ENCODE assay signal across 14 mouse cellular contexts in the genomic region with DNA sequence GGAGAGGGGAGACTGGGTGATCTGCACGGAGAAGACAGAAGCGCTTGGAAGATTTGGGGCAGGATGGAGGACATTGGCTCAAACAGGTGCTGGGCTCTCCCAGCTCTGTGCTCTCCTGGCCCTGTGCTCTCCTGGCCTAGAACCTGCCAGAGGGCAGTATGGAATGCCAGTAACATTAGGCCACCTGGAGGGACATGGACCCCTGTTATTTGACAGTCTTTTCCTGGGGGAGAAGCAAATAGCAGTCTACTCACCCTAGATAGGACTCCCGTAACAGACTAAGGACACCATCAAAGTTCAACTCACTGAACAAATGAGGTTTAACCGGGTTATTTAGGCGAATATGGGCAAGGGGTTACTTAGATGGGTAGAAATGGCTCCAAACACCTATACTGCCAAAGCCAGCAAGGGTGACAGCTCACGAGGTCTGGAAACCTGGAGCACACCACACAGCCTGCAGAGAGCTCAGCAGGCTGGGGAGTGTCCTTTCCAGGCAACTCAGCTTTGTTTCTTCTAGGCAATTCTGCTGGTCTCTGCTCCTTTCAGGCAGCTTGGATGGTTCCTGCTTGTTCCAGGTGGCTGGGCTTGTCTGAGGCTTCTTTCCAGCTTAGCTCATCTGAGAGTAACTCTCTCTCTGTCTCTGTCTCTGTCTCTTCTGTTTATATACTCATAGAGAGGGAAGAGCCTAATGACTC.
DNase-seq lines count a peak whose midpoint lies in the region; ATAC-seq and TF ChIP-seq lines count a peak whose summit lies in the region.
"Had no signal": no experiment of that assay in that cellular context is flagged by ENCODE, and none has a peak within 500 bp of the region (broad histone marks: within the 10 kb centered on the region; RNA-seq: fewer than 3 reads in every experiment).

No protein-coding gene starts in this region.

- H3K4me2 ChIP-seq in hindbrain, embryonic 15.5 days: no peak overlapping the region
- no peak overlapping the region for H3K4me2 ChIP-seq in hindbrain, embryonic 12.5 days (replicated peaks)
- peak overlapping the region; percentile 13 for H3K4me2 ChIP-seq in forebrain, embryonic 16.5 days (ENCODE audit: low read length)
- no peak overlapping the region for H3K4me2 ChIP-seq in intestine, postnatal 0 days (replicated peaks; ENCODE audit: low read depth)
- H3K4me2 ChIP-seq: liver, embryonic 12.5 days had no signal

- ATAC-seq in hindbrain, embryonic 15.5 days (ENCODE audit: low FRiP score, low read depth): no peak
- ATAC-seq in hindbrain, embryonic 12.5 days (ENCODE audit: low FRiP score): no peak
- ATAC-seq in forebrain, embryonic 16.5 days: peak; percentile 35; the same call in 1 of the 2 replicates
- ATAC-seq in intestine, postnatal 0 days: no peak
- ATAC-seq: CD4-positive, CD25-positive, alpha-beta regulatory T cell, adult 4 months; liver, embryonic 12.5 days; lung, postnatal 0 days had no signal

- H3K36me3 ChIP-seq in hindbrain, embryonic 15.5 days: no peaks in the 10 kb centered on the region
- H3K36me3 ChIP-seq in hindbrain, embryonic 12.5 days: no peaks in the 10 kb centered on the region
- H3K36me3 ChIP-seq in forebrain, embryonic 16.5 days (ENCODE audit: control insufficient read depth, insufficient read depth): no peaks in the 10 kb centered on the region
- H3K36me3 ChIP-seq in intestine, postnatal 0 days (ENCODE audit: control insufficient read depth, insufficient read depth): no peaks in the 10 kb centered on the region
- H3K36me3 ChIP-seq: liver, embryonic 12.5 days had no signal

- H3K4me1 ChIP-seq in hindbrain, embryonic 15.5 days (replicated peaks): peaks cover 22% of the 10 kb centered on the region
- H3K4me1 ChIP-seq in hindbrain, embryonic 12.5 days: peaks cover 24% of the 10 kb centered on the region
- H3K4me1 ChIP-seq in cerebellum, adult 2 months (ENCODE audit: control insufficient read depth, insufficient read depth, low read length): peaks cover 25% of the 10 kb centered on the region
- H3K4me1 ChIP-seq in forebrain, embryonic 16.5 days (replicated peaks; ENCODE audit: control insufficient read depth, insufficient read depth, low read length): peaks cover 40% of the 10 kb centered on the region
- H3K4me1 ChIP-seq in intestine, postnatal 0 days (replicated peaks; ENCODE audit: control insufficient read depth, insufficient read depth, low read length): no peaks in the 10 kb centered on the region
- H3K4me1 ChIP-seq: liver, embryonic 12.5 days had no signal

- no peaks in the 10 kb centered on the region for H3K9me3 ChIP-seq in hindbrain, embryonic 15.5 days
- H3K9me3 ChIP-seq in hindbrain, embryonic 12.5 days (replicated peaks): no peaks in the 10 kb centered on the region
- H3K9me3 ChIP-seq in forebrain, embryonic 16.5 days (ENCODE audit: control insufficient read depth, low read length): no peaks in the 10 kb centered on the region
- no peaks in the 10 kb centered on the region for H3K9me3 ChIP-seq in intestine, postnatal 0 days (ENCODE audit: control insufficient read depth)
- H3K9me3 ChIP-seq: liver, embryonic 12.5 days had no signal

- DNase-seq in brain, embryonic 14.5 days (ENCODE audit: low read depth): peak; percentile 25
- peak; percentile 62 to 77 for DNase-seq in cerebellum, adult 2 months
- DNase-seq in spleen, postnatal 36 days (ENCODE audit: low spot score in 2 of 2): no peak
- DNase-seq: gastrocnemius, postnatal 36 days; kidney, adult 11 months; kidney, postnatal 4 days; thymus, postnatal 36 days had no signal

- peak overlapping the region; percentile 50; the same call in 1 of the 2 replicates for H3K27ac ChIP-seq in hindbrain, embryonic 15.5 days (replicated peaks)
- no peak overlapping the region for H3K27ac ChIP-seq in hindbrain, embryonic 12.5 days
- H3K27ac ChIP-seq in cerebellum, adult 2 months (ENCODE audit: insufficient read depth, low read length): peak overlapping the region; percentile 75; the same call in 1 of the 2 replicates
- peak overlapping the region; percentile 87 for H3K27ac ChIP-seq in forebrain, embryonic 16.5 days (ENCODE audit: low read length)
- H3K27ac ChIP-seq in intestine, postnatal 0 days (ENCODE audit: low read depth, low read length): no peak overlapping the region
- H3K27ac ChIP-seq: liver, embryonic 12.5 days had no signal

- no peak for TF ChIP-seq CTCF in brain, embryonic 14.5 days (IDR thresholded peaks at IDR 0.05; ENCODE audit: borderline replicate concordance, extremely low read depth, insufficient read depth, insufficient read length)
- TF ChIP-seq CTCF in cerebellum, adult 2 months (IDR thresholded peaks at IDR 0.05; ENCODE audit: borderline replicate concordance, insufficient read depth, low read depth, low read length): no peak
- TF ChIP-seq CTCF in intestine, postnatal 0 days (IDR thresholded peaks at IDR 0.05; ENCODE audit: low read depth): no peak

- WGBS in hindbrain, embryonic 15.5 days: 75% methylated on average over 6 of the region's 6 CpGs
- 83% methylated on average over 6 of the region's 6 CpGs for WGBS in hindbrain, embryonic 12.5 days
- WGBS in cerebellum, adult 2 months: 25% methylated on average over 6 of the region's 6 CpGs
- WGBS in forebrain, embryonic 16.5 days: 67% methylated on average over 6 of the region's 6 CpGs
- 83% methylated on average over 6 of the region's 6 CpGs for WGBS in intestine, postnatal 0 days

- H3K27me3 ChIP-seq in hindbrain, embryonic 15.5 days: no peaks in the 10 kb centered on the region
- peaks cover 2% of the 10 kb centered on the region; the same call in 1 of the 2 replicates for H3K27me3 ChIP-seq in hindbrain, embryonic 12.5 days
- H3K27me3 ChIP-seq in cerebellum, adult 2 months (ENCODE audit: control insufficient read depth, insufficient read depth, low read length): no peaks in the 10 kb centered on the region
- no peaks in the 10 kb centered on the region for H3K27me3 ChIP-seq in forebrain, embryonic 16.5 days (replicated peaks; ENCODE audit: control insufficient read depth, insufficient read depth, low read length)
- no peaks in the 10 kb centered on the region for H3K27me3 ChIP-seq in intestine, postnatal 0 days (replicated peaks; ENCODE audit: control insufficient read depth, insufficient read depth, low read length)
- H3K27me3 ChIP-seq: liver, embryonic 12.5 days had no signal

- no peak overlapping the region for H3K4me3 ChIP-seq in hindbrain, embryonic 15.5 days
- H3K4me3 ChIP-seq in hindbrain, embryonic 12.5 days: no peak overlapping the region
- H3K4me3 ChIP-seq in cerebellum, adult 2 months (replicated peaks; ENCODE audit: insufficient read depth, low read depth, low read length): no peak overlapping the region
- H3K4me3 ChIP-seq in forebrain, embryonic 16.5 days (replicated peaks; ENCODE audit: low read length): no peak overlapping the region
- no peak overlapping the region for H3K4me3 ChIP-seq in intestine, postnatal 0 days (ENCODE audit: low read depth, low read length)
- H3K4me3 ChIP-seq: liver, embryonic 12.5 days had no signal

- no peak for TF ChIP-seq POLR2A in brain, embryonic 14.5 days (IDR thresholded peaks at IDR 0.05; ENCODE audit: borderline replicate concordance, extremely low read depth, insufficient read depth, insufficient read length, poor library complexity, severe bottlenecking)
- no peak for TF ChIP-seq POLR2A in cerebellum, adult 2 months (IDR thresholded peaks at IDR 0.05; ENCODE audit: borderline replicate concordance, insufficient read depth, low read length)

- no peak overlapping the region for H3K9ac ChIP-seq in hindbrain, embryonic 15.5 days
- no peak overlapping the region for H3K9ac ChIP-seq in hindbrain, embryonic 12.5 days
- no peak overlapping the region for H3K9ac ChIP-seq in forebrain, embryonic 16.5 days (replicated peaks; ENCODE audit: low read depth, low read length)
- H3K9ac ChIP-seq in intestine, postnatal 0 days (ENCODE audit: low read depth, low read length): no peak overlapping the region
- H3K9ac ChIP-seq: liver, embryonic 12.5 days had no signal

Comparison
In these comparisons a context has a peak if more than half of its experiments do, and no peak if none do; other contexts are left out.
1. H3K27ac ChIP-seq: peak in hindbrain, embryonic 15.5 days (single experiment), cerebellum, adult 2 months (single experiment) and forebrain, embryonic 16.5 days (single experiment); none in hindbrain, embryonic 12.5 days (single experiment) and intestine, postnatal 0 days (single experiment).
2. DNase-seq: peak in brain, embryonic 14.5 days (single experiment) and cerebellum, adult 2 months (2 of 2); none in spleen, postnatal 36 days (0 of 2).